Mouse (Mus musculus) adrenal gland, adult 2 months (tissue): ENCODE data around the gene Tenm4. TPM values are rescaled to one million over a fixed set of nuclear protein-coding genes. Genes with fewer than 3 reads are reported as not detected.

Source experiments
- DNase-seq: peaks from one replicate; pipeline ENCODE4 v3.0.0; 2021
- polyA plus RNA-seq: library from polyadenylated mRNA; depleted of rRNA; stranded (reverse); fragments of >200 nt; gene quantifications from 2 replicates; pipeline ENCODE4 v1.2.3, GENCODE M21; 2012
- total RNA-seq, 2 experiments: library from RNA; stranded (reverse); gene quantifications; 2 replicates each; pipeline ENCODE4 v1.2.3; 2021

Gene Tenm4
- total and polyA plus RNA-seq, 3 experiments = 7.2 to 16.9 (median 15.5) TPM

DNA sequence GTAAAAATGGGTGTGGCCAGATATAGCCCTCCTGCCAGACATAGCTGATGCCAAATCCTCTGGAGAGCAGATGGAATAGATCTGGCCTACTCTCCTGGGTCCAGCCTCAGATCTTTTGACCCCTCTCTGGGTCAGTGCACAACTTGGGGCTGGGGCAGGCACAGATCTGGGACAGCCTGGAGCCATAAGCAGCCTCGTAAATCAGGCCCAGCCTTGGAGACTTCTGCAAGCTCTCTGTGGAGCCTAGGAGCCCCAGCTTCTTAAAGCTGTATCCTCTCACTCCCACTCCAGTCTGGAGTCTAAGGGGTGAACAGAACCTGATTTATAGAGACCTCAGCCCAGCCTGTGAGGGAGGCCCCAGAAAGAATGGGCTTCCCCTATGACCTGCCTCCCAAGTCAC lies 354.3 kb downstream of the Tenm4 start:
- no peak for DNase-seq

DNA sequence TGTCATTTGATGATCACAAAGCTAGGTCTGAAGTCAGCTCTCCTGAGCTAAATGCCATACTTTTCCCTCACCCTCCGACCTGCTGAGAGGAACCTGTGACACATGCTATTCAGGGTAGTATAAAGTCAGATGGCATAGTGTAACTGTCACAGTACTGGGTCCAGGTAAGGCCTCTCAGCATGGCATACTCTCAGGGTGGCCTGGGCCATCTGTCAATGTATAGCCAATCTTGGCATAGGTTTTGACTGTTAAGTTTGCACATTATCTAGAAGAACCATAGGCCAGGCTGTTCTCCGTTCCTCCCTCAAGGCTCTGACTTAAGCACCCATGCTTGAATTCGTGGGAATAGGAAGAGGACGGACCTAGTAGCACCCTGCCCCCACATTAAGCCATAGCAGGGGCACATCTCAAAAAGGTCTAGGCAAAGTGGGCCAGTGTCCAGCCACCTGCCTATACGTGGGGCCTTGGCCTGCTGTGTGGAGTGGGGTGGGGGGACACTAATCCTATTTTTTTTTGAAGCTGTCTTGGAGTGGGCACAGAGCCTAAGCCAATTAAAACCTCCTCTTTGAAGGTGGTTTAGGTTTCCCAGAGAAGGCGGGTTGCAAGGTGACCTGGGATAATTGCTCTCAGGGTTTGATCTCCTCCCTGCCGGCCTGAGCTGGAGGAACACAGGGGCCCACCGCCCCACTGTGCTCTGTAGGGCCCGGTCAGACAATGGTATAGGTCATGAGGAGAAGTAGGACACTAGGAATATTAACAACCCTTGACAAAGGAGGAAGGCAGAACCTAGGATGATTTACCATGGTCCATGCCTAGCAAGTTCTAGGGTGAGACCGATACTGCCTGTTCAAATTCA lies 359.8 kb downstream of the Tenm4 start:
- DNase-seq = no peak

DNA sequence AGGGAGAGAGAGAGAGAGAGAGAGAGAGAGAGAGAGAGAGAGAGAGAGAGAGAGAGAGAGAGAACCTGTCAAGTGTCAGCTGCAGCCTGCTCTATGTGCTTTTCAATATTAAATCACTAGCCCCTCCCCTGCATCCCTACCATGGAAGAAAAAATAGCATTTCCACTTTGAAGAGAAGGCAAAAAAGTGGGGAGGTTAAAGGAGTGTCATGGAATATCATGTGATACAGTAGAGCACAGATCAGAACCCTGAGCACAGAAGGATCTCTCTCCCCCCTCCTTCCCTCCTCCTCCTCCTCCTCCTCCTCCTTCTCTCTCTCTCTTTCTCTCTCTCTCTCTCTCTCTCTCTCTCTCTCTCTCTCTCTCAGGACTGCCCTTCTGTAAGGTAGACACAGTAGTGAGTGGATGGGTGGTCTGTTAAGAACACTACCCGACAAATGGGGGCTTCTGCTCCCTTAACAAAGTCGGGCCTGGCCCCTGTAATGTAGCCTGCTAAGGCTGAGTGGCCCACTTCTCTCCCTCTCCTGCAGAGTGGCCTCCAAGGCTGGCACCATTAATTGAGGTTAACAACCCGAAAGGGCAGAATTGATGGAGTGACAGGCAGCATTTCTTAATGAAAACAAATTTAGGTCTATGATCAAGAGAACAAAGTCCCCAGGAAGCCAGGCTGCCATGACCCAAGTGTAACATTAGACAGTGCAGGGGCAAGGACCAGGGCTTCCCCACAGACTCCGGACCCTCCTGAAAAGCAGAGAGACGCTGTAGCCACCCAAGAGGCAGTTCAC lies 361.1 kb downstream of the Tenm4 start:
- DNase-seq = no peak

DNA sequence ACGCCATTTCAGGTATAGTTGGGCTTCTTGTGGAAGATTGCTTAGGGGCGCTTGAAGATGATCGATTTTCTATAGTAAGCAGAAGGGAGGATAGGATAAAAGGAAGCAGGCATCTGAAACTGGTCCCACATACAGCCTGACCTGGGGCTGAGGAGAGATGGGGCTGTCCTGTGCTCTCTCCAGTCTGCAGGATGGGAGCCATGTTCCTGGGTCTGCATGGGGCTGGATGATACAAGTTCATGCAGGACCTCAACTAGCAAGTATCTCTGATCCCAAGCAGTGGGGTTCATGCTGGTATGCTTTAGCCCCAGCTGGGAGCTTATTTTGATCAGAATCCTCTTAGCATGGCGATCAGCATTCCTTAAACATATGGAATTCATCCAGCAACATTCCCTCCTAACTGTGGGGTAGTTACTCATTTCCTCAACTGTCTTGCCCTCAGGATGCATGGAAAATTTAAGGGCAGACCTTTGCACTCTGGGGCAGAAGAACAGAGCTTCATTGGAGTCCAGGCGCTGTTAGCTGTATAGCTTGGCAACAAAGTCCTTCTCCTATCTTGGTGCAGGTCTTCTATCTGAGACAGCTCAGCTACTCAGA lies 361.9 kb downstream of the Tenm4 start:
- DNase-seq = no peak

DNA sequence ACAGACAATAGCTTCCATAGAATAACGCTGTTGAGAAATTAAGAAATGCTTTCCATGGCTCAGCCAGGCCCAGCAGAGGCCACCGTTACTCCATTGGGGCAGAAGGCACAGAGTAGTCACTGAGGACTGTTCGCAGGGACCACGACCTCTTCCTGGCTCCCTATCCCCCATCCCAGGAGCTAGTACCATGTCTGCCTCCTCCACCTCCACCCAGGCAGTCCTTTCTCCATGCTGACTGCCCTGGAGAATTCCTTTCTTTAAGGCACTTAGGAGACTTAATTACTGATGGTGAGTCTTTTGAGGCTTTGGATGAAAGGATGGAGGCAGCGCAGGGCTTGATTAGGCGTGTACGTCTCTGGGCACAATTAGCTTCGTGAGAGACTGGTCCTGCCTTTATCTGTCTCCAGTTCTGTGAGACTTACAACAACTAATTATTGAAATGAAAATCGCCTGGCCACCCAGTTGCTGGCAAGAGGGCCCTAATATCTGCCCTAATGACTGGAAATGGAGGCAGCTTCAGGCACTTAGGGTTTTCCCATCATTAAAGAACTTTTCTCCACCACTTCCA lies 365.4 kb downstream of the Tenm4 start:
- DNase-seq = no peak

DNA sequence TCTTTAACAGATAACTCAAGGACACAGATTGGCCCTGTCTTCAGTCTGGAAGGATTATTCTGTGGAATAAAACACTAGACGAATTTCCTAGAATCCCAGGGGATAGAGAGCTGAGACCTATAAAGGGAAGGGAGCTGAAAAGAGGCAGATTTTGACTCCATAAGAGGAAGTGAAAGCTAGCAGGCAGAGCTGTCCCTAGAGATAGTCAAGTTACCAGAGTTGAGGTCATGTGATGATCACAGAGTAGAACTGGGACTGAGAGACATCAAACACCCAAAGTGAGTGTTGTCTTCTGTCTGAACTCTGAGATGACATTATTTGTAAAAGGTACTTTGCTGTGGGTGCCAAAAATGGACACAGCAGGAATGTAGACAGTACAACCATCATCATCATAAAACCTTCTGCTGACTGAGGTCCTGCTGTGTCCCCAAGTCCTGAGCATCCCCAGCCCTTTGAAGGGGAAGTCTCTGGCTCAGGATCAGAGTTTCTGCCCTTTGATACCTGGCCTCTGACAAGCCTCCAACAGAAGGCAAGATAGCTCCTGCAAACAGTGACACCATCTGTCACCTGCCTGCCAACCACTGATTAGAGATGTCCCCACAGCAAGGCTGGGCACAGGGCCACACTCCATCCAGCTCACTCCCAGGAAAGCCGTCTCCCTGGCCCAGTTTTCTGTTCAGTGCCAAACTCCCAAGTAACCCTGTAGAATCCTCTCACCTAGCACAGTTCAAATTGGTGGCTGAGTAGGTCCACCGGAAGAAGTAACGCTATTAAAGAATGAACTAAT lies 368.4 kb downstream of the Tenm4 start:
- no peak for DNase-seq

DNA sequence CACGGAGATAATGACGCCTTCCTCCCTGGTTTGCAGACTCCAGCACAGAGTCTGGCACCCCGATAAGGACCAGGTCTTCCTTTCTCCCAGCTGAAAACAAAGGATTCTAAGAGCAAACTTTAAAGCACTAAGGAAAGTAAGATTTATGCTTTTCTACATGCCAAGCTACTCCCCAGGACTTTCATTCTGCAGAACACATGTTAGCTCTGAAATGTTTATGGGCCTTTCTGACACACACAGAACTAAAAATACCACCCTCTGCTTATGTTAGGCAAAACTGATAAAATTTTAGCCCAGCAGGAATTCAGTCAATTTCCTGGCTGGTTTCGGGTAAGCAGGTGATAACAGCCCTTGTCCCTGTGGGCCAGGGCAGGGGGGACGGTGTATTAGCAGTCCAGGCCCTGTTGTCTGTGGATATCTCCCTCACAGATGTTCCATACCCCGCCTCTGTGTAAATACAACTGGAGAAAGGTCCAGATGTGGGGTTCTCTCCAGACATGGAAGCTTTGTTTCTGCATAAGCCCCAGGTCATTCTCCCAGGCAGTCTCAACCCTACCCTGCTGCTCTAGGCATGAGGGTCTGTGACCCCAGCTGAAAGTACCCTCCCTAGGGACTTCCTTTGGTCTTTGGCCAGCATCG lies 369.5 kb downstream of the Tenm4 start:
- DNase-seq = no peak

DNA sequence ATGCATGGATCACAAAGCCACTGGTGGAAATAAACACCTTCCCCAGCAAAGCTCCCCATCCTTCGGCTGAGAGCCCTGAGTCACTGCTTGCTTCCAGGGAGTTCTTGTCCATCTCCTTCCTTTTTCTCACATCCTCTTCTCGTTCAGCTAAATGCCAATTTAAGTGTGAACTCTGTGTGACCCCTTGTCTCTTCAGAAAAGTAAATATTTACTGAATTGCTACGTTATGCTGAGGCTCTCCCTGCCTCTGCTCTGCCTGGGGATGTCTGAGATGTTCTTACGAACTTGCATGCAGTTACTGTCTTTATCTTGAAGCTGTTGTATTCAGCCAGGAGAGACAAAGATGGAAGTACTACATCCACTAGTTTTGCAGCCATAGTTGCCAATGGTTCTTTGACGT lies 374.9 kb downstream of the Tenm4 start:
- DNase-seq = no peak

DNA sequence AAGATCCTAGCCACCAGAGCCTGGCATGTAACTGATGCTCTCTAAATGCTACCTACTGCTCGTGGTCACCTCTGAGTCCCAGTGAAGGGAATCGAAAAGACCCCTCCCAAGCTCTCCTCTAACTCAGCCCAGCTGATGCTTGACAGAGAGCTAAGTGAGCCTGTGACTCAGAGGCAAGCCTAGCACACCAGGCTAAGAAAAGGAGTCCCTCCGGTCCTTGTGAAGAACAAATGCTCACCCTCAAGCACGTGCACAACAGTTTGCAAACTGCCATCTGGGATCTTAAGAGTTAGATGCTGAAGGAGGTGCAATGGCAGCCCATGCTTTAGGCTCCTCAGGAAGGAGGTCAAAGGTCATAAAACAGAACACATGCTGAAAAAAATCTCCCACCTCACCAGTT lies 380.8 kb downstream of the Tenm4 start:
- DNase-seq = no peak

DNA sequence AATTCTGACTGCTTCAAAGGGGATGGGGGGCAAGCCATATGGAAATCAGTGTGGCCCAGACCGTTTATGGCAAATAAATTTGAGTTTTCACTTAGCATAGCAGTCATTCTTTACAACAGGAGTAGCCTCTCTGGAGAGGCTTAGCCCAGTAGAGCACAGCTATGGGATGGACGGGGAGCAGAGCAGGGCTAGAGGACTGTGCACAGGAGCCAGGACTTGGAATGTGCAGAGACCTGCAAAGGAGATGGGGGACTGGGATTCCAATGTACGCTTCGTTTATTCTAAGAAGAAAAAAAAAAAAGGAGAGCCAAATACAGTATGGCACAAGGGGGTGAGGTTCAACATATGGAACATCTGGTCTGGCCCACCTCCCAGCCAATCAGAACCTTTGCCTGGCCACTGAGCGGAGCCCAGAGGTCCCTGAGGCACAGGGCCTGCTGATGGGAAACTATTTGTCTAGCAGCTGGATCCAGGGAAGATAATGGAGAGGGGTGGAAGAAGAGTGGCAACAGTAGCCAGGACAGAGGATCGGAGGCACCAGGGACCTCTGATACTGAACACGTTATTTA lies 381.3 kb downstream of the Tenm4 start:
- DNase-seq = no peak

GRCm38 (mm10) chr7:96554277-96554690 lies 383.2 kb downstream of the Tenm4 start:
- peak; percentile 27 for DNase-seq

GRCm38 (mm10) chr7:96555294-96555693 lies 384.2 kb downstream of the Tenm4 start:
- no peak for DNase-seq

DNA sequence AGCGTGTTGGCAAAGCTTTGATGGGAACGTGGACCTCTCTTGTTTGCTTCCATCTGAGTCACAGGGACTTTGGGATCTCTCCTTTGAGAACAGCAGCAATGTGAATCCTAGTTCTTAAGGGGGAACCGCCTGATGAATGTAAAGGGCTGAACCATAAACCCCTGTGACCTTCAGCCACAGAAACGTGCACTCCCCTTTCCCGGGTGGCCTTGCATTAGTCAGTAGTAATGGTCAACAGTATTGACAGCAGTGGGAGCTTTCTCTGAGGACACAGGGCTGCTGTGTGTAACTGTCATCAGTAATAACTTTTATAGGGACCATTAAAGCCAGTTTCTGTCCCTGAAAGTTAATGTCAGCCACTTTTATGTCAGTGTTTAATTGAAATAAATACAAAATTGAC lies 385.7 kb downstream of the Tenm4 start:
- no peak for DNase-seq

DNA sequence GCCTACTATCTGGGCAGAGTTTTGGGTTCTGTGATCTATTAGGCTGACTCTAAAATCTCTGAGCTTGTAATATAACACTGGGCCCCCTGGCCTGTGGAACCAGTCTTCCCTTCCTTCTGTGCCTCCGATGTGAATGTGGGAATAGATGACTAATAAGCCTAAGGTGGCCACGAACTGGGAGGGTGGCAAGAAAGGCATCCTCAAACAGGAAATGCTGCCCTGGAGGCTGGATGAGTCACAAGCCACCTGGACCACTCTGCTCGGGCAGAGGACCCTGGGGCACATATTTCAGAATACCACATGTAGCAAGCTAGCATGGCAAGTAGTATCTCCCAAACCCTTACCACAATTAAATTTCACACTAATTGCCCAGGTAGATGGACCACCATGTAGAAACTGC lies 391.8 kb downstream of the Tenm4 start:
- no peak for DNase-seq

- no peak for DNase-seq
Observed at GRCm38 (mm10) chr7:96563329-96564065, 392.5 kb downstream of the Tenm4 start.

DNA sequence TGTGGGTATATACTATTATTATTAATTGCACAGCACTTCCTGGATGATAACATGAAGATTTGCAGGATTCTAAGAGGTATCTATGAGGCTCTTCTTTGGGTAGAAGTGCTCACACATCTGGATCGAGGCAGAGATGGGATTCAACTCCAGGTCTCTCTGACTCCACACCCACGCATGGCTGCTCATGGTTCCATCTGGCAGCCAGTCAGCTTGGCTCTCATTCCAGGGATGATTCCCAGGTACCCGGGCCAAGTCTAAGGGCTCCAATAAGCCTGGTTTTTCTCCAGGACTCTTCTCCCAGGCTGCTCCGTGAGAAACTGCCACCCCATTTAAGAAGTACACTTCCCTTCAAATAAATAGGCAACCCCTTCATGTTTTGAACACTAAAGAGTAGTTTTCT lies 394.8 kb downstream of the Tenm4 start:
- DNase-seq = no peak

DNA sequence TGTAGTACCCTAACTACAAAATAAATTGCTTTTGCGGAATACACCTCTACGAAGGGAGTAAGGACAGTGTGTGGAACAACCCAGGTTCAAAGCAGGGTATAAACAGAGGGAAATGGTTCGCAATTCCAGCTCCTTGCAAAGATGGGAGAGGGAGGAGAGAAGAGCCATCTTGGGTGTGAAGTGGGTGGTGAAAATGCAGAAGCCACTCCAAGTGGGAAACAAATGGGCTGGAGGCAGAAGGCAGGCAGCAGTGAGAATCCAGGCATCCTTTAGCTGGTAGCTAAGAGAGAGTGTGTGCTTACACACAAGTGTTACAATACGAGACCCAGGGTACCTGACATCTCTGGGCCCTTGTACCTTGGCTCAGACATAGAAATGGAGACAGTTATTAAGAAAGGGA lies 395.2 kb downstream of the Tenm4 start:
- no peak for DNase-seq

- DNase-seq = no peak
Observed at GRCm38 (mm10) chr7:96568034-96568433, 397.0 kb downstream of the Tenm4 start.

DNA sequence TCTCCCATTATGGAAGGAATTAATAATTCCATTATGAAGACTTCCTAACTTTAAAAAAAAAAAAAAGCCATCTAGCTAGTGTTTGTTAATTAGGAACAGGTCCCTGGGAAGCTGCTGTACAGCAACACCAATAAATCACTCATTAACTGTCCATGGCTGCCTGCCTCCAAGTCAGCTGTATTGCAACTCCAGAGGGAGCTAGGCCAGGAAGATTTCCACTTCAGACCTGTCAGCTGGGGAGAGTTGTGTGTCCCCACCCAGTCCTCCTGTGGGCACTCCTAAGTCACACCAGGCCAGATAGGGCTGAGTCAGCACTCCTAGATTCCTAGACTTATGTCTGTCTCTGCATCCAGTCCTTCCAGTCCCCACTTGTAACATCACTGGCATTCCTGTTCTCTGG lies 399.9 kb downstream of the Tenm4 start:
- DNase-seq = peak; percentile 8

DNA sequence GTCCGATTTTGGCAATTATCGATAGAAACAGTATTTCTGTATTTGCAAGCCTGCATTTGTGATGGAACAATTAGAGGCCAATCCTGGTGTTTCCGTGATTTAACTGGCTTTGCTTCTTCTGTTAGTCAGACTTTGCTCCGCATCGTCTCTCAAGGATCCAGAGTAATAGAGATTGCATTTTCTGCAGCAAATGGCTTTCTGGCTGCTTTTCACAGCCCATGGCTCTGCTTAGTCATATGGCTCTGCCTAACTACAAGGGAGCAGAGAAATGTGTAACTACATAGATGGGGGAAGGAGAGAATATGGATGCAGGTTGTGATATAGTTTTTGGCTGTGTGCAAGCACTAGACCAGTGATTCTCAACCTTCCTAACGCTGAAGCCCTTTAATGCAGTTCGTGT lies 401.9 kb downstream of the Tenm4 start:
- DNase-seq = no peak
